Mouse (Mus musculus) cerebellum, postnatal 36 days (tissue): ENCODE data around the gene Catip.

ENCODE experiments used
- DNase-seq, 2 experiments: peaks; one replicate each; pipeline ENCODE4 v3.0.0; 2021 to 2022; ENCODE audit warnings: mixed read lengths in 2 of 2

Gene Catip

DNA sequence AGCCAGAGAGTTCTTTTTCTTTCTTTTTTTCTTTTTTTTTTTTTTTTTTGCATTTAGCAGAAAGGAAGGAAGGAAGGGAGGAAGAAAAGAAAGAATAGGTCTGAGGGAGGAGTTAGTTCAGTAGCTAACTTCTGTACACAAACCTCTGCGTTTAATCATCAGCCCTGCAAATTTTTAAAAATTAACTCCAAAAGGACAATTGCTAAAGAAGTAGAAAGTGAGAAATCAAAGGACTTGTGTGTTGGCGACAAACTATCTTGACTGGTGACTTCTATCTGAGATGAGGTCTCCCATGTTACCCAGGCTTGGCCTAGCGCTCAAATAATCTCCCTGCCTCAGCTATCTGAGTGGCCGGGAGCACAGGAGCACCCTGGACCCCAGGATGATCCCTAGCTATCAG, 42.3 kb downstream of the Catip start:
- no peak for DNase-seq

DNA sequence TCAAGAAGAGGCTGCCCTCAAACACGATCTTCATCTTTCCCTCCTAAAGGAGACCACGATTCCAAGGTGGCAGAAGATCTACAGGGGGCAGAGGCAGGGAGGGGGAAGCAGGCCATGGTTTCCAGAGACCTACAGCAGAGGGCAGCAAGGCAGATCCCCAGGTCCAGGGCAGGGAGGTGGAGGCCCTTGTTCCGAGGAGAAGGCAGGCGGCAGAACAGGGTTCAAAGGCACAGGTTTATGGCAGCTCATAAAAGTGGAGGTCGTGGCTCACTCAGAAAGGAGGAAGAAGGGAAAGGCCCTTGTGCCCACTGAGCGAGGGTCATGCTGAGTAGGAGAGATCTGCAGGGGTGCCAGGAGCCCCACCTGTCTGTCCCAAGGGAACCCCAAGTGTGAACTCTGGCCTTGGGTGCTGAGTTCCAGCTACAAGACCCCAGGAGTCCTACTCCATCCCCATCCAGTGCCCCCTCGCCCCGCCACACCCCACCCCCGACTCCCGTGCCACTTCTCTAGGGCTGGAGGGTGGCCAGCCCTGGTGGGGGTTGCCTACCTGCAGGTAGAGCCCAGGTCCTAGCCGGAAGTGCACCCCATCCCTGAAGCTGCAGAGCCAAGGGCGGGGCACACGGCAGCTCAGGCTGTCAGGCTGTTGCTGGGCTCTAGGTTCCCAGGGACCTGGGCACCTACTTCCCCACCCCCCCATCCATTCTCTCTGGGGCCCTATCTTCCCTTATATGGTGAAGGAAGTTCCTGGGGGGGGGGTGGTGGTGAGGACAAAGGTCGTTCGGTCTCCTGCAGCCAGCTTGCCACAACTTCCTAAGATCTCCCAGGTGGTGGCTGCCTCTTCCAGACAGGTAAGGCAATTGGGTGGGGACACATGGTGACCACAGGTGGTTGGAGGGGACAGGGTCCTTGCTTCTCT, 46.9 kb downstream of the Catip start, which contains the start of gene Vil1:
Vil1 (plus strand) TSS at position 788 of the 916 bp plus-strand sequence.
- no peak for DNase-seq

DNA sequence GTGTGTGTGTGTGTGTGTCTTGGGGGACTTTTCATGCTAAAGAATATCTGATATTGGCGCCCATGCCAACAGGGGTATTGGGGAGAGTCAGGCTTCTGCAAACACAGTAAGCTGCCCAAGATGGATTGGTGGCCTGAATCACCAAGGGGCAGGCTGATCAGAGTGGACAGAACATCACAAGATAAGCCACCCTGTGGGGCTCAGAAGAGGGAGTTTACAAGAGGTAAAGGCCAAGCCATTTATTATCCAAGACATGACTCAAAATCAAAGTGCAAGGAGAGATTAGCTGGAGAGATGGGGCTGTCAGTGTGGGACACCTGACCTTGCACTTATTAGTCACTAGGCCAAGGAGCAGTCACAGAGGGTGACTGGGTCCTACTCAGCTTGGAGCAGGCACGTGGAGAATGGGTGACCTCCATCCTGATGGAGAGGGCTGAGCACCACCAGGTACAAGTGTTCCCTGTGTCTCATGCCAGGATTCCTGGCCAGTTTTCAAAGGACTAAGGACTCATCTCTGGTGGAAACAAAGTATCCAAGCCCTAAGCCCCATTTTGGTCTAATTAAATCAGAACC, 49.9 kb downstream of the Catip start:
- no peak for DNase-seq

GRCm38 (mm10) chr1:74412711-74413110, 50.8 kb downstream of the Catip start:
- DNase-seq = no peak

DNA sequence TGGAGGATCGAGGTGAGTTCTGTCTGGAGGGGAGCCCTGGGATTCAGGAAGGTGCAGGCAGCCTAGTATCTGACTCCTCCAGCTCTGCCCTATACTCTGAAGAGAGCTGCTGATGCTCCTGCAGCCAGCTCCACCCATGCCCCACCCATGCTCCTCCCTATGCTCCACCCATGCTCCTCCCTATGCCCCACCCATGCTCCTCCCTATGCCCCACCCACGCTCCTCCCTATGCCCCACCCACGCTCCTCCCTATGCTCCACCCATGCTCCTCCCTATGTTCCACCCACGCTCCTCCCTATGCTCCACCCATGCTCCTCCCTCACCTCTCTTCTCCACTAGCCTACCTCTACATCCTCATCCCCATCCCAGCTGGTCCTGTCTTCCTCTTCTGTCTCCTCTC, 53.2 kb downstream of the Catip start:
- peak in 1 of 2 experiments; percentile 30 for DNase-seq
